ENCODE assay signal across 12 mouse cellular contexts in genomic region chr16:18622916-18623750, GRCm38 (mm10). TPM values are rescaled to one million over a fixed set of nuclear protein-coding genes. Genes with fewer than 3 reads are reported as not detected.
DNase-seq lines count a peak whose midpoint lies in the region; ATAC-seq lines count a peak whose summit lies in the region.
"Had no signal": no experiment of that assay in that cellular context is flagged by ENCODE, and none has a peak within 500 bp of the region (broad histone marks: within the 10 kb centered on the region; RNA-seq: fewer than 3 reads in every experiment).

No protein-coding gene starts in this region.

- peak; percentile 18; the same call in 1 of the 2 replicates for ATAC-seq in megakaryocyte progenitor cell, adult 5-6 weeks (replicated peaks; ENCODE audit: poor library complexity)
- ATAC-seq in monocyte, adult 5-6 weeks (replicated peaks; ENCODE audit: insufficient number of reproducible peaks, low FRiP score, low TSS enrichment, poor library complexity, severe bottlenecking) = no peak

- peak; percentile 31 for DNase-seq in cerebellum, adult 11 months
- DNase-seq in cerebellum, postnatal 4 days (ENCODE audit: low spot score in 2 of 2) = no peak
- DNase-seq in layer of hippocampus, adult 8-10 months (ENCODE audit: low spot score in 2 of 2) = peak; percentile 16 to 25
- no peak for DNase-seq in layer of hippocampus, adult 9-10 months (ENCODE audit: low spot score)
- DNase-seq in right cerebral cortex, adult 2 months (ENCODE audit: low spot score in 2 of 2) = peak; percentile 42 to 43
- DNase-seq in right cerebral cortex, postnatal 36 days (ENCODE audit: low spot score in 2 of 2) = no peak
- DNase-seq: gastrocnemius, adult 2 months; heart, postnatal 4 days; kidney, postnatal 36 days; lung, embryonic 14.5 days had no signal

RNA-seq across cellular contexts. Expression of gene Gp1bb, which starts 0.9 kb away (rescaled TPM):
- 1 to 10 TPM in 1 of 4 experiments, under 1 TPM in 1, not detected in 2; 0.63 to 1.4 TPM for total RNA-seq in layer of hippocampus, adult 8-10 months (2022)
- 0.76 TPM in 1 of 2 replicates, not detected in the other for total RNA-seq in megakaryocyte progenitor cell, adult 5-6 weeks (2015)
- total RNA-seq in megakaryocyte progenitor cell, adult 5-6 weeks (2017) = 0.25 TPM in 1 of 2 replicates, not detected in the other
- 2.5 to 12.9 TPM in 2 of 3 replicates, not detected in the other for total RNA-seq in monocyte, adult 5-6 weeks (2017)
- total RNA-seq: gastrocnemius, adult 2 months had no signal

RNA-seq across cellular contexts. Expression of gene Gm49601, which starts 3.1 kb away (rescaled TPM):
- 100 to 1,000 TPM; 169 to 200 (median 179) TPM for total RNA-seq in layer of hippocampus, adult 8-10 months (2022)
- total RNA-seq in megakaryocyte progenitor cell, adult 5-6 weeks (2015) = 0.79 and 1.4 TPM in 2 replicates
- 1.4 and 3.5 TPM in 2 replicates for total RNA-seq in megakaryocyte progenitor cell, adult 5-6 weeks (2017)
- total RNA-seq in monocyte, adult 5-6 weeks (2017) = 1.0 to 7.6 TPM in 2 of 3 replicates, not detected in the other

RNA-seq across cellular contexts. Expression of gene Sept5, which starts 6.6 kb away (rescaled TPM):
- 100 to 1,000 TPM; 499 to 528 (median 503) TPM for total RNA-seq in layer of hippocampus, adult 8-10 months (2022)
- 7.0 and 9.1 TPM in 2 replicates for total RNA-seq in megakaryocyte progenitor cell, adult 5-6 weeks (2015)
- total RNA-seq in megakaryocyte progenitor cell, adult 5-6 weeks (2017) = 2.6 and 8.7 TPM in 2 replicates
- total RNA-seq in monocyte, adult 5-6 weeks (2017) = 1.5 to 6.3 TPM (median 4.2 TPM) in 3 replicates

RNA-seq across cellular contexts. Expression of gene Tbx1, which starts 32.7 kb away (rescaled TPM):
- 1 to 10 TPM in 3 of 4 experiments, under 1 TPM in 1; 0.70 to 1.7 (median 1.3) TPM for total RNA-seq in layer of hippocampus, adult 8-10 months (2022)
- not detected in 2 replicates for total RNA-seq in megakaryocyte progenitor cell, adult 5-6 weeks (2015)
- total RNA-seq in megakaryocyte progenitor cell, adult 5-6 weeks (2017) = not detected in 2 replicates
- total RNA-seq in monocyte, adult 5-6 weeks (2017) = not detected in 3 replicates

Comparison
In these comparisons a context has a peak if more than half of its experiments do, and no peak if none do; other contexts are left out.
1. DNase-seq: peak in cerebellum, adult 11 months (single experiment), layer of hippocampus, adult 8-10 months (2 of 2) and right cerebral cortex, adult 2 months (2 of 2); none in cerebellum, postnatal 4 days (0 of 2), layer of hippocampus, adult 9-10 months (single experiment) and right cerebral cortex, postnatal 36 days (0 of 2).
2. RNA of gene Gm49601, which starts 3.1 kb away (total RNA-seq): 169 to 200 TPM in layer of hippocampus, adult 8-10 months; 0.79 to 3.5 TPM in megakaryocyte progenitor cell, adult 5-6 weeks and 1.0 to 7.6 TPM in monocyte, adult 5-6 weeks; every median in the first group is over 10 times any median in the second.
3. RNA of gene Sept5, which starts 6.6 kb away (total RNA-seq): 499 to 528 TPM in layer of hippocampus, adult 8-10 months; 2.6 to 9.1 TPM in megakaryocyte progenitor cell, adult 5-6 weeks and 1.5 to 6.3 TPM in monocyte, adult 5-6 weeks; every median in the first group is over 10 times any median in the second.